Mouse (Mus musculus) midbrain, embryonic 14.5 days (tissue): ENCODE data around the gene Tmco4. TPM values are rescaled to one million over a fixed set of nuclear protein-coding genes. Genes with fewer than 3 reads are reported as not detected.

ENCODE experiments used
- ATAC-seq: fragments of 200-750 bp; cut with Nextera tagmentation; 2 replicates; pipeline ENCODE4 v1.8.0; 2017; ENCODE audit warnings: moderate number of reproducible peaks, moderate library complexity; ENCODE audit not compliant: low FRiP score, low TSS enrichment
- DNase-seq: peaks from one replicate; pipeline ENCODE4 v3.0.0-alpha.2; 2015
- H3K27ac ChIP-seq: fragments of 300-500 bp; sonication (generic); replicated peaks from 2 replicates; pipeline ENCODE4 v1.5.1; 2014; ENCODE audit warnings: mild to moderate bottlenecking, low read depth, low read length, moderate library complexity
- H3K27me3 ChIP-seq: fragments of 300-500 bp; sonication (generic); 2 replicates; pipeline ENCODE4 v1.6.1; 2014; ENCODE audit warnings: low read length, control low read depth, mixed read lengths; ENCODE audit not compliant: control insufficient read depth, insufficient read depth
- H3K36me3 ChIP-seq: fragments of 300-500 bp; sonication (generic); 2 replicates; pipeline ENCODE4 v1.6.1; 2014; ENCODE audit warnings: low read length, control low read depth; ENCODE audit not compliant: control insufficient read depth, insufficient read depth
- H3K4me1 ChIP-seq: fragments of 300-500 bp; sonication (generic); 2 replicates; pipeline ENCODE4 v1.6.1; 2014; ENCODE audit warnings: mild to moderate bottlenecking, antibody characterized with exemption, low read length, control low read depth; ENCODE audit not compliant: control insufficient read depth, insufficient read depth
- H3K4me2 ChIP-seq: fragments of 300-500 bp; sonication (generic); 2 replicates; pipeline ENCODE4 v1.6.1; 2014; ENCODE audit warnings: mild to moderate bottlenecking, low read length, moderate library complexity
- H3K4me3 ChIP-seq: fragments of 300-500 bp; sonication (generic); replicated peaks from 2 replicates; pipeline ENCODE4 v1.5.1; 2014; ENCODE audit warnings: low read depth, low read length
- H3K9ac ChIP-seq: fragments of 300-500 bp; sonication (generic); replicated peaks from 2 replicates; pipeline ENCODE4 v1.6.1; 2014; ENCODE audit warnings: mild to moderate bottlenecking, low read length, moderate library complexity
- H3K9me3 ChIP-seq: fragments of 300-500 bp; sonication (generic); 2 replicates; pipeline ENCODE4 v1.6.1; 2016; ENCODE audit warnings: low read length, control low read depth, mixed read lengths; ENCODE audit not compliant: control insufficient read depth
- WGBS: fragments of 180-500 bp; shearing (Covaris S2); extraction: QIAGEN DNeasy Blood & Tissue Kit; methylation state at CpG from one replicate; pipeline ENCODE4 v1.1.7; 2014; 5-methylcytosine and 5-hydroxymethylcytosine counted together
- polyA plus RNA-seq: library from polyadenylated mRNA; unstranded; fragments of >200 nt; fragmentation: Nextera tagmentation; extraction: Ambion mirVana; gene quantifications from 2 replicates; pipeline ENCODE4 v1.2.1, GENCODE M21; 2014

The Tmco4 gene
- polyA plus RNA-seq, 1 experiment from 2014 or later = 0.61 TPM

- Histone ChIP-seq H3K4me1 (no peaks in the 10 kb centered on the region), H3K4me3 (no peak overlapping the region), H3K9me3 (no peaks in the 10 kb centered on the region), H3K27me3 (no peaks in the 10 kb centered on the region), H3K36me3 (no peaks in the 10 kb centered on the region), H3K27ac (no peak overlapping the region), H3K9ac (no peak overlapping the region), H3K4me2 (no peak overlapping the region)
- DNase-seq (no peak), ATAC-seq (no peak)
- WGBS = 88% methylated on average over 8 of the region's 8 CpGs
Observed at GRCm38 (mm10) chr4:138980021-138980420, 7.3 kb downstream of the Tmco4 start.

- no peak overlapping the region for H3K27ac ChIP-seq
- no peak overlapping the region for H3K4me2 ChIP-seq
- H3K36me3 ChIP-seq = no peaks in the 10 kb centered on the region
- ATAC-seq (no peak), DNase-seq (peak; percentile 12)
- H3K9ac ChIP-seq = no peak overlapping the region
- H3K27me3 ChIP-seq = no peaks in the 10 kb centered on the region
- H3K4me1 ChIP-seq = no peaks in the 10 kb centered on the region
- 24% methylated on average over 12 of the region's 12 CpGs for WGBS
- H3K4me3 ChIP-seq = no peak overlapping the region
- H3K9me3 ChIP-seq = no peaks in the 10 kb centered on the region
Observed at GRCm38 (mm10) chr4:138980771-138981420, 8.2 kb downstream of the Tmco4 start.

GRCm38 (mm10) chr4:138983422-138983821 is 10.7 kb downstream of the Tmco4 start:
- Histone ChIP-seq H3K36me3 (no peaks in the 10 kb centered on the region), H3K9ac (no peak overlapping the region), H3K4me1 (no peaks in the 10 kb centered on the region), H3K27ac (no peak overlapping the region), H3K27me3 (no peaks in the 10 kb centered on the region), H3K9me3 (no peaks in the 10 kb centered on the region), H3K4me2 (no peak overlapping the region), H3K4me3 (no peak overlapping the region)
- DNase-seq (no peak), ATAC-seq (no peak)
- 72% methylated on average over 3 of the region's 3 CpGs for WGBS

- ATAC-seq (no peak), DNase-seq (no peak)
- H3K4me3 ChIP-seq = no peak overlapping the region
- no peaks in the 10 kb centered on the region for H3K27me3 ChIP-seq
- 76% methylated on average over 7 of the region's 7 CpGs for WGBS
- no peak overlapping the region for H3K27ac ChIP-seq
- H3K36me3 ChIP-seq = no peaks in the 10 kb centered on the region
- no peaks in the 10 kb centered on the region for H3K4me1 ChIP-seq
- no peak overlapping the region for H3K4me2 ChIP-seq
- H3K9me3 ChIP-seq = no peaks in the 10 kb centered on the region
- no peak overlapping the region for H3K9ac ChIP-seq
Observed at GRCm38 (mm10) chr4:138984744-138985143, 12.1 kb downstream of the Tmco4 start.

- DNase-seq = peak; percentile 9
- no peak overlapping the region for H3K4me2 ChIP-seq
Observed at GRCm38 (mm10) chr4:138986280-138986679, 13.6 kb downstream of the Tmco4 start.

GRCm38 (mm10) chr4:138994389-138994788 is 21.7 kb downstream of the Tmco4 start:
- H3K4me3 ChIP-seq = no peak overlapping the region
- no peak overlapping the region for H3K4me2 ChIP-seq
- H3K9me3 ChIP-seq = no peaks in the 10 kb centered on the region
- H3K27me3 ChIP-seq = no peaks in the 10 kb centered on the region
- WGBS = 73% methylated on average over 3 of the region's 3 CpGs
- H3K27ac ChIP-seq = no peak overlapping the region
- ATAC-seq = no peak
- no peaks in the 10 kb centered on the region for H3K4me1 ChIP-seq
- DNase-seq = no peak
- H3K36me3 ChIP-seq = no peaks in the 10 kb centered on the region
- H3K9ac ChIP-seq = no peak overlapping the region

More at GRCm38 (mm10) chr4:138986280-138986679, 13.6 kb downstream of the Tmco4 start:
- no peaks in the 10 kb centered on the region for H3K36me3 ChIP-seq
- H3K4me1 ChIP-seq = no peaks in the 10 kb centered on the region
- 25% methylated on average over 5 of the region's 5 CpGs for WGBS
- H3K27me3 ChIP-seq = no peaks in the 10 kb centered on the region
- H3K4me3 ChIP-seq = no peak overlapping the region
- no peak overlapping the region for H3K9ac ChIP-seq
- no peaks in the 10 kb centered on the region for H3K9me3 ChIP-seq
- no peak for ATAC-seq
- H3K27ac ChIP-seq = no peak overlapping the region

- Histone ChIP-seq H3K36me3 (no peaks in the 10 kb centered on the region), H3K4me3 (no peak overlapping the region), H3K27me3 (no peaks in the 10 kb centered on the region), H3K4me1 (no peaks in the 10 kb centered on the region), H3K4me2 (no peak overlapping the region), H3K27ac (no peak overlapping the region), H3K9ac (no peak overlapping the region), H3K9me3 (no peaks in the 10 kb centered on the region)
- WGBS = 76% methylated on average over 5 of the region's 5 CpGs
- DNase-seq = no peak
- no peak for ATAC-seq
Observed at GRCm38 (mm10) chr4:138996410-138996809, 23.7 kb downstream of the Tmco4 start.

- no peak for ATAC-seq
- Histone ChIP-seq H3K27me3 (no peaks in the 10 kb centered on the region), H3K4me1 (no peaks in the 10 kb centered on the region), H3K9me3 (no peaks in the 10 kb centered on the region), H3K36me3 (no peaks in the 10 kb centered on the region), H3K4me2 (no peak overlapping the region), H3K4me3 (no peak overlapping the region), H3K9ac (no peak overlapping the region), H3K27ac (no peak overlapping the region)
- DNase-seq = no peak
- 85% methylated on average over 4 of the region's 4 CpGs for WGBS
Observed at GRCm38 (mm10) chr4:138997121-138997520, 24.4 kb downstream of the Tmco4 start.

- H3K4me3 ChIP-seq = no peak overlapping the region
- no peaks in the 10 kb centered on the region for H3K9me3 ChIP-seq
- DNase-seq (no peak), ATAC-seq (no peak)
- WGBS = 89% methylated on average over 11 of the region's 11 CpGs
- no peaks in the 10 kb centered on the region for H3K27me3 ChIP-seq
- H3K9ac ChIP-seq = no peak overlapping the region
- H3K36me3 ChIP-seq = no peaks in the 10 kb centered on the region
- no peak overlapping the region for H3K27ac ChIP-seq
- no peaks in the 10 kb centered on the region for H3K4me1 ChIP-seq
- no peak overlapping the region for H3K4me2 ChIP-seq
Observed at GRCm38 (mm10) chr4:138998611-138999010, 25.9 kb downstream of the Tmco4 start.
